Mouse (Mus musculus) liver, embryonic 16.5 days (tissue): Measurements from ENCODE around the gene Stk16. TPM values are rescaled to one million over a fixed set of nuclear protein-coding genes. Genes with fewer than 3 reads are reported as not detected.

Source experiments
- ATAC-seq: fragments of 200-750 bp; cut with Nextera tagmentation; 2 replicates; pipeline ENCODE4 v1.8.0; 2017; ENCODE audit warnings: low read depth, mild to moderate bottlenecking, moderate number of reproducible peaks, moderate library complexity
- H3K27ac ChIP-seq: fragments of 300-500 bp; sonication (generic); 2 replicates; pipeline ENCODE4 v1.5.1; 2014; ENCODE audit warnings: mild to moderate bottlenecking, low read length
- H3K27me3 ChIP-seq: fragments of 300-500 bp; sonication (generic); 2 replicates; pipeline ENCODE4 v1.6.1; 2014; ENCODE audit warnings: low read depth, low read length, mixed read lengths; ENCODE audit not compliant: control insufficient read depth, insufficient read depth
- H3K36me3 ChIP-seq: fragments of 300-500 bp; sonication (generic); 2 replicates; pipeline ENCODE4 v1.6.1; 2014; ENCODE audit warnings: mild to moderate bottlenecking; ENCODE audit not compliant: control insufficient read depth, insufficient read depth
- H3K4me1 ChIP-seq: fragments of 300-500 bp; sonication (generic); 2 replicates; pipeline ENCODE4 v1.6.1; 2014; ENCODE audit warnings: low read depth, low read length, mixed read lengths; ENCODE audit not compliant: control insufficient read depth
- H3K4me2 ChIP-seq: fragments of 300-500 bp; sonication (generic); 2 replicates; pipeline ENCODE4 v1.6.1; 2014; ENCODE audit warnings: low read depth, low read length, mixed read lengths
- H3K4me3 ChIP-seq: fragments of 300-500 bp; sonication (generic); 2 replicates; pipeline ENCODE4 v1.5.1; 2014; ENCODE audit warnings: low read depth, mild to moderate bottlenecking, low read length
- H3K9ac ChIP-seq: fragments of 300-500 bp; sonication (generic); 2 replicates; pipeline ENCODE4 v1.6.1; 2014; ENCODE audit warnings: low read depth, low read length
- H3K9me3 ChIP-seq: fragments of 300-500 bp; sonication (generic); replicated peaks from 2 replicates; pipeline ENCODE4 v1.6.1; 2016; ENCODE audit warnings: low read length; ENCODE audit not compliant: control insufficient read depth
- whole genome bisulfite sequencing: fragments of 180-500 bp; shearing (Covaris S2); extraction: QIAGEN DNeasy Blood & Tissue Kit; methylation state at CpG from one replicate; pipeline ENCODE4 v1.1.7; 2014; ENCODE audit not compliant: insufficient replicate concordance; 5-methylcytosine and 5-hydroxymethylcytosine counted together
- polyA plus RNA-seq: library from polyadenylated mRNA; unstranded; fragments of >200 nt; fragmentation: Nextera tagmentation; extraction: Ambion mirVana; gene quantifications from 2 replicates; pipeline ENCODE4 v1.2.1, GENCODE M21; 2015

Stk16 gene
- polyA plus RNA-seq, 1 experiment from 2014 or later: 73.3 TPM

GRCm38 (mm10) chr1:75182160-75182559 is 28.5 kb upstream of the Stk16 start:
- Histone ChIP-seq H3K9me3 (no peaks in the 10 kb centered on the region), H3K4me3 (no peak overlapping the region), H3K4me2 (no peak overlapping the region), H3K9ac (no peak overlapping the region), H3K27me3 (no peaks in the 10 kb centered on the region), H3K4me1 (peaks cover 23% of the 10 kb centered on the region), H3K36me3 (peaks cover 69% of the 10 kb centered on the region), H3K27ac (no peak overlapping the region)
- WGBS: 76% methylated on average over 4 of the region's 4 CpGs
- ATAC-seq: no peak

- H3K4me3 ChIP-seq: no peak overlapping the region
- no peak overlapping the region for H3K27ac ChIP-seq
- H3K9me3 ChIP-seq: no peaks in the 10 kb centered on the region
- peaks cover 68% of the 10 kb centered on the region for H3K36me3 ChIP-seq
- no peaks in the 10 kb centered on the region for H3K27me3 ChIP-seq
- H3K4me1 ChIP-seq: peaks cover 28% of the 10 kb centered on the region
- 88% methylated on average over 11 of the region's 11 CpGs for WGBS
- no peak overlapping the region for H3K9ac ChIP-seq
- no peak for ATAC-seq
- no peak overlapping the region for H3K4me2 ChIP-seq
These were observed 25.1 kb upstream of the Stk16 start for GRCm38 (mm10) chr1:75185495-75185894.

- H3K4me1 ChIP-seq: peaks cover 28% of the 10 kb centered on the region
- no peaks in the 10 kb centered on the region for H3K9me3 ChIP-seq
- no peak overlapping the region for H3K4me2 ChIP-seq
- H3K4me3 ChIP-seq: no peak overlapping the region
- H3K27ac ChIP-seq: no peak overlapping the region
- H3K9ac ChIP-seq: no peak overlapping the region
- no peak for ATAC-seq
- no peaks in the 10 kb centered on the region for H3K27me3 ChIP-seq
- peaks cover 57% of the 10 kb centered on the region for H3K36me3 ChIP-seq
These were observed 23.5 kb upstream of the Stk16 start for GRCm38 (mm10) chr1:75187126-75187525.

GRCm38 (mm10) chr1:75187914-75188483 is 22.6 kb upstream of the Stk16 start:
- Histone ChIP-seq H3K4me2 (no peak overlapping the region), H3K9ac (no peak overlapping the region), H3K36me3 (peaks cover 48% of the 10 kb centered on the region), H3K4me3 (no peak overlapping the region), H3K27me3 (no peaks in the 10 kb centered on the region), H3K9me3 (no peaks in the 10 kb centered on the region), H3K27ac (peak overlapping the region; percentile 37; the same call in 1 of the 2 replicates), H3K4me1 (peaks cover 29% of the 10 kb centered on the region)
- 24% methylated on average over 2 of the region's 2 CpGs for WGBS
- ATAC-seq: no peak

- Histone ChIP-seq H3K4me3 (peak overlapping the region; percentile 94), H3K9ac (peak overlapping the region; percentile 98), H3K4me2 (peak overlapping the region; percentile 81), H3K36me3 (peaks cover 24% of the 10 kb centered on the region), H3K9me3 (no peaks in the 10 kb centered on the region), H3K27me3 (no peaks in the 10 kb centered on the region), H3K4me1 (peaks cover 35% of the 10 kb centered on the region), H3K27ac (peak overlapping the region; percentile 94)
- WGBS: 18% methylated on average over 2 of the region's 2 CpGs
- 0 out of 2 replicates have a peak, but pooled peaks have one; percentile 4 for ATAC-seq
These were observed 20.1 kb upstream of the Stk16 start for GRCm38 (mm10) chr1:75190577-75190976.

GRCm38 (mm10) chr1:75191258-75191621 is 19.4 kb upstream of the Stk16 start:
- Histone ChIP-seq H3K4me1 (peaks cover 35% of the 10 kb centered on the region), H3K4me3 (peak overlapping the region; percentile 94), H3K9me3 (no peaks in the 10 kb centered on the region), H3K36me3 (peaks cover 23% of the 10 kb centered on the region), H3K27ac (peak overlapping the region; percentile 94), H3K4me2 (peak overlapping the region; percentile 81), H3K27me3 (no peaks in the 10 kb centered on the region), H3K9ac (peak overlapping the region; percentile 98)
- 35% methylated on average over 5 of the region's 5 CpGs for WGBS
- peak; percentile 0; the same call in 1 of the 2 replicates for ATAC-seq

GRCm38 (mm10) chr1:75191622-75192402 is 18.8 kb upstream of the Stk16 start, which contains the start of the genes Ankzf1 and Atg9a:
TSS of gene Ankzf1 (plus strand) at chr1:75192151.
TSS of gene Atg9a (minus strand) at chr1:75192196.
- Histone ChIP-seq H3K27me3 (no peaks in the 10 kb centered on the region), H3K4me1 (peaks cover 35% of the 10 kb centered on the region)
- ATAC-seq: peak; percentile 98

GRCm38 (mm10) chr1:75192452-75192851 is 18.2 kb upstream of the Stk16 start:
- H3K27ac ChIP-seq: peak overlapping the region; percentile 98
- H3K4me1 ChIP-seq: peaks cover 35% of the 10 kb centered on the region
- no peaks in the 10 kb centered on the region for H3K27me3 ChIP-seq
- peaks cover 14% of the 10 kb centered on the region for H3K36me3 ChIP-seq
- 0% methylated on average over 19 of the region's 19 CpGs for WGBS
- H3K9ac ChIP-seq: peak overlapping the region; percentile 88
- H3K4me2 ChIP-seq: peak overlapping the region; percentile 91
- H3K9me3 ChIP-seq: no peaks in the 10 kb centered on the region
- peak; percentile 39 for ATAC-seq
- peak overlapping the region; percentile 94 for H3K4me3 ChIP-seq

More at GRCm38 (mm10) chr1:75191622-75192402, 18.8 kb upstream of the Stk16 start, which contains the start of the genes Ankzf1 and Atg9a:
- peak within 1 kb of the TSS; percentile 94 for H3K4me3 ChIP-seq
- H3K36me3 ChIP-seq: peaks cover 20% of the 10 kb centered on the region
- H3K9ac ChIP-seq: peak within 1 kb of the TSS; percentile 98
- H3K27ac ChIP-seq: peak within 1 kb of the TSS; percentile 98
- H3K9me3 ChIP-seq: no peaks in the 10 kb centered on the region
- under 1% methylated on average over 46 of the region's 56 CpGs for WGBS
- peak within 1 kb of the TSS; percentile 91 for H3K4me2 ChIP-seq

- Histone ChIP-seq H3K9me3 (no peaks in the 10 kb centered on the region), H3K27me3 (no peaks in the 10 kb centered on the region), H3K27ac (no peak overlapping the region), H3K36me3 (peaks cover 14% of the 10 kb centered on the region), H3K4me2 (no peak overlapping the region), H3K4me1 (no peaks in the 10 kb centered on the region), H3K9ac (no peak overlapping the region), H3K4me3 (no peak overlapping the region)
- no peak for ATAC-seq
- WGBS: 73% methylated on average over 1 of the region's 1 CpGs
These were observed 9.4 kb upstream of the Stk16 start for GRCm38 (mm10) chr1:75201236-75201635.
